Mouse (Mus musculus) CH12.LX (cell line): ENCODE measurements around the gene Fam129c.

Experiments used
- CTCF ChIP-seq, 2 experiments: IDR thresholded peaks in 1 of 2; conservative IDR thresholded peaks in 1 of 2; 2 replicates each; pipeline ENCODE4 v1.5.1; 2011 to 2012; ENCODE audit warnings: low read depth in 2 of 2, low read length in 2 of 2, improper control_type of control experiment in 1 of 2, inconsistent platforms in 1 of 2, mild to moderate bottlenecking in 1 of 2, moderate library complexity in 1 of 2
- EP300 ChIP-seq: IDR thresholded peaks from 2 replicates; pipeline ENCODE4 v1.6.1; 2011; ENCODE audit warnings: low read length, improper control_type of control experiment
- JUND ChIP-seq: conservative IDR thresholded peaks from 2 replicates; pipeline ENCODE4 v1.6.1; 2011; ENCODE audit warnings: low read depth, low read length, improper control_type of control experiment
- MAZ ChIP-seq: IDR thresholded peaks from 2 replicates; pipeline ENCODE4 v1.6.1; 2012; ENCODE audit warnings: low read depth, mild to moderate bottlenecking, inconsistent platforms, low read length, improper control_type of control experiment, moderate library complexity
- MXI1 ChIP-seq: IDR thresholded peaks from 2 replicates; pipeline ENCODE4 v1.6.1; 2011; ENCODE audit warnings: mild to moderate bottlenecking, low read depth, low read length, improper control_type of control experiment
- POLR2A ChIP-seq: IDR thresholded peaks from 2 replicates; pipeline ENCODE4 v1.6.1; 2011; ENCODE audit warnings: low read depth, mild to moderate bottlenecking, improper control_type of control experiment, low read length
- TCF12 ChIP-seq: IDR thresholded peaks from 2 replicates; pipeline ENCODE4 v1.6.1; 2014; ENCODE audit warnings: low read depth, mild to moderate bottlenecking, inconsistent platforms, low read length, improper control_type of control experiment
- UBTF ChIP-seq: IDR thresholded peaks from 2 replicates; pipeline ENCODE4 v1.6.1; 2012; ENCODE audit warnings: low read depth, mild to moderate bottlenecking, inconsistent platforms, low read length, improper control_type of control experiment, moderate library complexity
- ZKSCAN1 ChIP-seq: IDR thresholded peaks from 2 replicates; pipeline ENCODE4 v1.6.1; 2012; ENCODE audit warnings: low read depth, inconsistent platforms, low read length, improper control_type of control experiment, borderline replicate concordance

DNA sequence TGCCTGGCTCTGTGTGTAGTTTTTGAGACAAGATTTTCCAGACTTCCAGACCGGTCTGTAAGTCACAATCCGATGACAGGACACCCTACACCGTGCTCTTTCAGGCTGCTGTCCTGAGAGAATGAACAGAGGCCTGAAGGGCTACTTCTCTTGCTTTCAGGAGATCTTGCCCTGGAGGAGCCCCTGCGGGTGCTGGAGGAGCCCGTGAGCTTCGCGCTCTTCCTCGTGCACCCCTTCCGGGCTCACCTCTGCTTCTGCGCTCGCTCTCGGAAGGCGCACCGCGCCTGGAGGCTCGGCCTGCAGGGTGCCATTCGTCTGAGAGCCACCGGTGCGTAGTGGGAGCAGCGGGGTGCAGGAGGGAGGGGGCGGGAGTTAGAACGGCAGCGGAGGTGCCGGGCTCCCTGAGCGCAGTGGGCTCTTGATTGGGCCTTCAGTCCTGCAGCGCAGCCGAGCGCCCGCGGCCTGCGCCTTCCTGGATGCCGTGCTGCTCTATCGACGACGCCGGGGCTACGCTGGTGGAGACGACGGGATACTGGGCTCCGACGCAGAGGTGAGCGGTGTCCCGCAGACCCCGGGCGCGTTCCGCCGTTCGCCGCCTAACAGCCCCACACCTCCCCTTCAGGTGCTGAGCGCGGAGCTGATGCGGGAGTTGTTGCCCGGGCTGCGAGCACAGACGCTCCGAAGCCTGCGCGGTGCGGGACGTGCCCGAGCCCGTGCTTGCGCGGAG lies 4.7 kb downstream of the Fam129c start:
- TF ChIP-seq EP300 (no peak), POLR2A (no peak; the same call in 1 of the 2 replicates), UBTF (no peak), CTCF (conservative IDR thresholded peaks at IDR 0.05 in 1 of 2, IDR thresholded peaks at IDR 0.05 in 1 of 2; ENCODE audit: low read depth in 2 of 2, low read length in 2 of 2) (no peak), MAZ (no peak), MXI1 (no peak), TCF12 (no peak), ZKSCAN1 (no peak), JUND (no peak)
